Mouse (Mus musculus): ENCODE data around the gene Eva1c.

DNA sequence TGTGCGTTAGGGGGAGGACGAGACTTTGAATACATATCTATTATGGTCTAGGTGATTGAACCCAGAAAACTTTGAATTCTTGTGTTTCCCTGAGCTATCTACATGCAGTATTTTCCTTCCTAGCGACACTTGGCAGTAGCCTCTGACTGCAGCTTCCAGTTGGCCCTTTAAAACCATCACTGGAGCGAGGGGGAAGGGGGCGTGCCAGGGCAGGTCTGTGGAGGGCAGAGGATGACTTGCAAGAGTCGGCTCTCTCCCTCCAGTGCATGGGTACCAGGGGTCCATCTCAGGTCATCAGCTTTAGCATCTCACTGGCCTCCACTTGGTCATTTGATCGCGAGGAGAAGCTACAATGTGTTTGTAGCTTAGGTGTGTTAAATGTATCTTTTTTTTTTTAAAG, 46.4 kb downstream of the Eva1c start:
- TF ChIP-seq CTCF (IDR thresholded peaks at IDR 0.05; ENCODE audit: control insufficient read depth, insufficient read depth, low read length) (no peak), POLR2A (IDR thresholded peaks at IDR 0.05; ENCODE audit: borderline replicate concordance, control insufficient read depth, low read depth, low read length) (no peak)
